Mouse (Mus musculus) bone marrow, adult 2 months (tissue): ENCODE measurements around the gene Rps10. TPM values are rescaled to one million over a fixed set of nuclear protein-coding genes. Genes with fewer than 3 reads are reported as not detected.
A peak's percentile ranks its signal among the peaks of the same experiment; 100 is the strongest.

Source experiments
- H3K27ac ChIP-seq: fragments of 200-500 bp; 2 replicates; pipeline ENCODE4 v1.5.1; 2012; ENCODE audit warnings: low read depth, mild to moderate bottlenecking, control low read depth, inconsistent platforms, low read length; ENCODE audit not compliant: control insufficient read depth, poor library complexity, insufficient read depth
- H3K4me1 ChIP-seq: fragments of 200-500 bp; 2 replicates; pipeline ENCODE4 v1.6.1; 2011; ENCODE audit warnings: low read length; ENCODE audit not compliant: control insufficient read depth, insufficient read depth
- H3K4me3 ChIP-seq: fragments of 200-500 bp; replicated peaks from 2 replicates; pipeline ENCODE3; 2011; ENCODE audit warnings: mild to moderate bottlenecking, low read depth, low read length, control low read depth; ENCODE audit not compliant: control insufficient read depth
- CTCF ChIP-seq: fragments of 200-500 bp; IDR thresholded peaks from 2 replicates; pipeline ENCODE4 v1.5.1; 2011; ENCODE audit warnings: low read length, control low read depth; ENCODE audit not compliant: control insufficient read depth, insufficient read depth
- POLR2A ChIP-seq: fragments of 200-500 bp; IDR thresholded peaks from 2 replicates; pipeline ENCODE4 v1.6.1; 2011; ENCODE audit warnings: low read depth, mild to moderate bottlenecking, control low read depth, low read length, borderline replicate concordance; ENCODE audit not compliant: control insufficient read depth
- WGBS: fragments of 180-500 bp; shearing (Covaris S2); methylation state at CpG from one replicate; pipeline ENCODE4 v1.1.7; 2018; 5-methylcytosine and 5-hydroxymethylcytosine counted together
- polyA plus RNA-seq: library from polyadenylated mRNA; stranded (reverse); fragments of >200 nt; gene quantifications from 2 replicates; pipeline ENCODE4 v1.2.4, GENCODE M21; 2011; ENCODE audit warnings: low replicate concordance; ENCODE audit not compliant: missing spikeins, insufficient read depth, insufficient read length

The Rps10 gene
- polyA plus RNA-seq: 1,643 and 1,889 TPM in 2 replicates

DNA sequence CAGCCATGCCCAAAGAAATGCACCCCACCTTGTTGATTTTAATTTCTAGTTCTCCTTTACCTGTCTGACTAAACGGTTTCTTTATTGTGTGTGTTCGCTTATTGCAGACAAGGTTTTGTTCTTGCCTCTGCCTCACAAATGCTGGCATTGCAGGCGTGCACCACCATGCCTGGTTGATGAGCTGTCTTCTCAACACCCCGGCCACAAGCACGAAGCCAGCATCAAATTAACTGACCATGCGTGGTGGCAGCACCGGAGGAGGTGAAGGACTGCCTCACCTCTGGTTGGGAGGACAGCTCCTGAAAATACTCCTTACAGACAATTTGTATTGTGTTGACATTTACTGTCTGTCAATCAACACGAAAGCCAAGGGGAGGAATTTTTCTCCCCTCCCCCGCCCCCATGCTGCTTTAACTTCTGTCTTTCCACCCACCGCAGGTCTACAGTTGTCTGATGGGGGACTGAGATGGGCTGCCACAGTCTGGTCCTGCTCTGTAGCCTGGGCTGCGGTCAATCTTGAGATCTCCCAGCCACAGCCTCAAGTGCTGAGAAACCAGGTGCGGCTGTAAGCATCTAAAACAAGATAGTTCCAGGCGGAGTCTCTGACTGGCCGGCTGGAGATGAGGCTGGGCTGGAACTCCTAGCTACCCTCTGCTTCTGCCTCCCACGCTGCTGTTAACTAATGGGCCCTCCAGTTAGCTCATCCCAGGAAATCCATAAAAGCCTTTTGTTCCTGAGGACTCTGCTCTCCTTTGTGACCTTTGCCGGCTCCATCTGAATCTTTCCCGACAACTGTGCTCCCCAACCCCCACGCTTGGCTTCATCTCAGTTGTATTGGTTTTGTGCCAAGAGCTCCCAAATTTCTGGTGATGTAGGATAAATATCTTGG, at the start of gene Rps10:
Gene Rps10 (minus strand): TSS at position 538 of the 889 bp plus-strand sequence.
- 73% methylated on average over 18 of the region's 18 CpGs for WGBS
- no peak for TF ChIP-seq CTCF
- no peak for TF ChIP-seq POLR2A
- Histone ChIP-seq H3K27ac (no peak within 1 kb of the TSS), H3K4me1 (peaks cover 2% of the 10 kb centered on the region), H3K4me3 (peak within 1 kb of the TSS; percentile 92)

DNA sequence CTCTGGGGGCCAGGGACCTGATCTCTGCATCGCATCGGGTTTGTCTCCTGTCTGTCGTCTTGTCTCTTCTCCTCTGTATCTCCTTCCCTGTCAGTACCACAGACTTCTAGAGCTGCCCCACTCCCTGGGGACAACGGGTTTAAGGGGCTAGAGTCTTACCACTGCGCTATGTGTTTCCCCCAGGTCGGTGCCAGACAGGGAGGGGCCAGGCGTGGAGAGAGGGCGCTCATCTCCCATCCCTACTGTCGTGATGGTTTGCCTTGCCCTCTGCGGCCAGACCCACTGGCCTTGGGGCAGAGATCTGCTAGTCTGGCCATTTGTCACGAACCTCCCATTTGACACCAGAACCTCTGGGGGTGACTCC, 49.1 kb upstream of the Rps10 start:
- Histone ChIP-seq H3K4me1 (no peaks in the 10 kb centered on the region), H3K27ac (no peak overlapping the region), H3K4me3 (no peak overlapping the region)
- WGBS: 4% methylated on average over 11 of the region's 11 CpGs
- no peak for TF ChIP-seq CTCF
- TF ChIP-seq POLR2A: no peak

DNA sequence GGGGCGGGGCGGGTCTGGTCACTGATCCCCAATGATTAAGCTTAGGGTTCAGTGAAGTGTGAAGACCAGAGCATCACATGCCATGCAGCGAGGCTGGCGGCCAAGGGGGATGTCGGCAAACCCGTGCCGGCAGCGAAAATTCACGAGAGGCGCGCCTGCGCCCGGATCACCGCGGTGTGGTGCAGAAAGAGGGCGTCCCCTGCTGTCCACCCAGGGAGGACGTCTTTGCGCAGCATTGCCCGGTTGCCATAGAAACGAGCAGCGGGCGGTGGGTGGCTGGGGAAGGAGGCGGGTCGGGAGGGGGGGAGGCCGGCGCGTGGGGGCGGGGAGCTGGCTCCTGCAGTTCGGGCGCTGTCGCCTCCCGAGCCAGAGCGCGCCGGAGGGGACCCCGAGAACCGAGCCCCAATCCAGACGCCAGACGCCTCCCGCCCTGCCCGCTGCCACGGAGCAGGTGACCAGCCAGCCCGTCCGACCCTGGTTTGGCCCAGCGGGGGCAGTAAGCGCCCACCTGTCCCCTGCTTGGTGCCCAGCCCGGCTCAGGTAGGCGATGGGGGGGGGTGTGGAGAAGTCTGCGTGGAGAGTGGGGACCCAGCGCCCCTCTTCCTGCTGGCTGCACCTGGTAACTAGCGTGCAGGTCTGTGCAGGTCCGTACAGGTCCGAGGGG, 48.5 kb upstream of the Rps10 start:
- TF ChIP-seq POLR2A (no peak), CTCF (no peak)
- Histone ChIP-seq H3K4me1 (no peaks in the 10 kb centered on the region), H3K27ac (no peak overlapping the region), H3K4me3 (no peak overlapping the region)
- 2% methylated on average over 50 of the region's 53 CpGs for WGBS

DNA sequence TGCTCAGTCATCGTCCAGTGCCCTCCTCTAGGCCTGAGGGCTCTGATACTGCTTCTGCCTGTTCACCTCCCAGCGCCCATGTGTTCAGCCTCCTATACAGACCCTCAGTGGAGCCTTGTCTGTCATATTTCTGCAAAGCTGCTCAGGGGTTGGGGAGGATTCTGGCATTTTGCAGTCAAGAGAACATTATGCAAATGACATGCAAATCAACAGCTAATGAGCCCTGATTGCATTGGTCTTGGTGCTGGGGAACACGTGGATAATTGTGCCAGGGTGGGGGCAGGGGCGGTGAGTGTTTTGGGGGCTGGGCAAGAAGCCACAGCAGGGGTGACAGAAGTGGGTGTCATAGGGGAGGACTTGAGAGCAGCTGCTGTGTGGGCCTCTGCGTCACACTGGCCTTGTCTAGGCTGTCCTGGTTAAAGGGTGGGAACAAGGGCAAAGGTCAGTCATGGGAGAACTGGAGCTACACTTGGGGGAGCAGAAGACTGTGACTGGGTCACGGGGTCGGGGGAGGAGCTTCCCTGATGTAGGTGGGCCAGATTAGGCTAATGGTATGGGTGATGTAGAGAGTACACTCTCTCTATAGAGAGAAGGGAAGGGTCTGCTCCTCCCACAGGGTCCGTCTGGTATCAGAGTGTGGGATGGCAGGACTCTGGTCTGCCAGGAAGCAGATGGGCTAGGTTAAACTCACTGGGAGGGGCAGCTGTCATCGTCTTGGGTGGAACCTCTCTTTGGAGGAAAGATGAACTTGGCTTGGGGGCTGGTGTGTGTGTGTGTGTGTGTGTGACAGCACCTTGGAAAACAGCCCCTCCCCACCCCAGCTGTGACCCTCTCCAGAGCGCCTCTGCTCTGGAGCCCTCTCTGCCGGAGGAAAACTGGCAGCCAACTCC, 42.7 kb upstream of the Rps10 start:
- WGBS: 67% methylated on average over 11 of the region's 11 CpGs
- Histone ChIP-seq H3K27ac (no peak overlapping the region), H3K4me1 (no peaks in the 10 kb centered on the region), H3K4me3 (no peak overlapping the region)
- no peak for TF ChIP-seq POLR2A
- no peak for TF ChIP-seq CTCF

DNA sequence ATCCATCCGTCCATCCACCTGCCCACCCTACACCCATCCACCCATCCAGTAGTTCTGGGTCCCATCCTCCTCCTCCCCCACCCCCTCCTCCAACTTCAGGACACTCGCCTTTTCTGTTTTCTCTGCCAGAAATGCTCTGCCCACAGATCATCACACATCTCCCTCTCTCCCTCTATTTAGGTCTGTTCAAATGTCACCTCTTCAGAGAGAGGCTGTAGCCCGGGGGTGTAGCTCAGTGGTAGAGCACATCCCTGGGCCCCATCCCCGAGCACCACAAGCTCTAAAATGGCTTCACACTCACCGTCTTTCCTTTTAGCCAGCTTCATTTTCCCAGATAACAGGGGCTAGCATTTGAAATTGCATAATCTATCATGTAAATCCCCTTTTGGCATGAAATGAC, 41.3 kb upstream of the Rps10 start:
- Histone ChIP-seq H3K4me1 (no peaks in the 10 kb centered on the region), H3K4me3 (no peak overlapping the region), H3K27ac (no peak overlapping the region)
- 73% methylated on average over 5 of the region's 5 CpGs for WGBS
- no peak for TF ChIP-seq CTCF
- TF ChIP-seq POLR2A: no peak

DNA sequence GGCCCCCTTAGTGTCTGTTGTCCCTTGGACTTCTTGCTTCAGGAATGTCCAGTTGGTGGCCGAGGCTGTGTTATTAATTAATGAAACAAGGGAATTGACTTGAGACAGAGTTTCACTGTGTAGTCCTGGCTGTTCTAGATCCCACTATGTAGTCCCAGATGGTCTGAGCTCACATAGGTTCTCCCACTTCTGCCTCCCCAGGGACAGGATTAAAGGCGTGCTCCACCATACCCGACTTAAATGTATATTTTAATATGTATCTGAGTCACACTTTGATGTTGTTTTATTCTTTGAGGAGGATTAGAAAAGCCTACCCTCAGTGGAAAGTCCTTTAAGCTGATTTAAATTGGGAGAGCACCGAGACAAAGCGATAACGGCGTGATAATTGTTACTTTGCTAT, 39.8 kb upstream of the Rps10 start:
- no peak overlapping the region for H3K4me3 ChIP-seq
- 85% methylated on average over 7 of the region's 7 CpGs for WGBS
- TF ChIP-seq CTCF: no peak
- no peak for TF ChIP-seq POLR2A
- H3K27ac ChIP-seq: no peak overlapping the region
- H3K4me1 ChIP-seq: no peaks in the 10 kb centered on the region

DNA sequence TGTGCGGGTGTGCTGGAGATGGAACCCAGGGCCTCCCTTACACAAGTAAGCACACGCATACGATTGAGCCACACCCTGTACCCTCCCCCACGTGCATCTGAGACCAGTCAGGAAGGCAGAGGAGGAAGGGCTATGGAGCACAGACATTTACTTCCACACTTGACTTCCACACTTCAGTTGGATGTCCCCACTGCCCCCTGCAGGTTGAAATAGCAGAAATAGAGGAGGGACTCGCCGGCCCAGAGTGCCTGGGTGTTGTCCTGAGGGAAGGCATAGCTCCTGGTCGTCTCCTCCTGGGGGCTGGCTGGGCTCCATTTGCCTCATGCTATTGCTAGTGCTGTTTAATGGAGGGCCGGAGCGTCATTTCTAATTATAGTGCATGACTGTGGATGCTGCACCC, 39.0 kb upstream of the Rps10 start:
- Histone ChIP-seq H3K27ac (no peak overlapping the region), H3K4me1 (no peaks in the 10 kb centered on the region), H3K4me3 (no peak overlapping the region)
- 47% methylated on average over 9 of the region's 9 CpGs for WGBS
- TF ChIP-seq CTCF (no peak), POLR2A (no peak)
